7 mouse cellular contexts compared by ENCODE assay signal in genomic region chr8:84414918-84415317, GRCm38 (mm10). TPM values are rescaled to one million over a fixed set of nuclear protein-coding genes. Genes with fewer than 3 reads are reported as not detected.
A peak's percentile ranks its signal among the peaks of the same experiment; 100 is the strongest.
DNase-seq lines count a peak whose midpoint lies in the region; ATAC-seq and TF ChIP-seq lines count a peak whose summit lies in the region.

No protein-coding gene starts in this region.

- under 1% methylated on average over 20 of the region's 20 CpGs for WGBS in lung, embryonic 15.5 days
- 0% methylated on average over 20 of the region's 20 CpGs for WGBS in forebrain, embryonic 13.5 days
- 0% methylated on average over 20 of the region's 20 CpGs for WGBS in limb, embryonic 12.5 days
- WGBS in olfactory bulb, adult 2 months = under 1% methylated on average over 20 of the region's 20 CpGs

- H3K27me3 ChIP-seq in lung, embryonic 15.5 days = peaks cover 65% of the 10 kb centered on the region
- H3K27me3 ChIP-seq in forebrain, embryonic 13.5 days = peaks cover 9% of the 10 kb centered on the region; the same call in 1 of the 2 replicates
- peaks cover 88% of the 10 kb centered on the region for H3K27me3 ChIP-seq in limb, embryonic 12.5 days

- peaks cover 14% of the 10 kb centered on the region for H3K4me1 ChIP-seq in lung, embryonic 15.5 days
- peaks cover 25% of the 10 kb centered on the region for H3K4me1 ChIP-seq in forebrain, embryonic 13.5 days
- peaks cover 16% of the 10 kb centered on the region for H3K4me1 ChIP-seq in limb, embryonic 12.5 days (replicated peaks)
- peaks cover 25% of the 10 kb centered on the region for H3K4me1 ChIP-seq in olfactory bulb, adult 2 months (ENCODE audit: control insufficient read depth, insufficient read depth, low read length)

- H3K27ac ChIP-seq in lung, embryonic 15.5 days = no peak overlapping the region
- peak overlapping the region; percentile 88 for H3K27ac ChIP-seq in forebrain, embryonic 13.5 days
- no peak overlapping the region for H3K27ac ChIP-seq in limb, embryonic 12.5 days
- H3K27ac ChIP-seq in olfactory bulb, adult 2 months (ENCODE audit: insufficient read depth, low read depth, low read length) = peak overlapping the region; percentile 38

- no peak for TF ChIP-seq CTCF in olfactory bulb, adult 2 months (IDR thresholded peaks at IDR 0.05; ENCODE audit: insufficient read depth, low read depth, low read length)

- no peak for ATAC-seq in lung, embryonic 15.5 days (ENCODE audit: borderline replicate concordance, extremely low read depth, low FRiP score, low TSS enrichment)
- ATAC-seq in forebrain, embryonic 13.5 days = no peak
- ATAC-seq in limb, embryonic 12.5 days (ENCODE audit: insufficient number of reproducible peaks, insufficient read depth, low FRiP score, low TSS enrichment, low read depth) = no peak

- H3K9ac ChIP-seq in lung, embryonic 15.5 days = peak overlapping the region; percentile 38; the same call in 1 of the 2 replicates
- H3K9ac ChIP-seq in forebrain, embryonic 13.5 days = peak overlapping the region; percentile 81
- H3K9ac ChIP-seq in limb, embryonic 12.5 days (replicated peaks) = peak overlapping the region; percentile 58; the same call in 1 of the 2 replicates

- no peaks in the 10 kb centered on the region for H3K36me3 ChIP-seq in lung, embryonic 15.5 days
- no peaks in the 10 kb centered on the region for H3K36me3 ChIP-seq in forebrain, embryonic 13.5 days (ENCODE audit: poor library complexity, severe bottlenecking)
- H3K36me3 ChIP-seq in limb, embryonic 12.5 days = no peaks in the 10 kb centered on the region

- H3K4me2 ChIP-seq in lung, embryonic 15.5 days = peak overlapping the region; percentile 98
- peak overlapping the region; percentile 87 for H3K4me2 ChIP-seq in forebrain, embryonic 13.5 days
- H3K4me2 ChIP-seq in limb, embryonic 12.5 days = peak overlapping the region; percentile 98

- peak overlapping the region; percentile 56 for H3K4me3 ChIP-seq in lung, embryonic 15.5 days
- peak overlapping the region; percentile 54 for H3K4me3 ChIP-seq in forebrain, embryonic 13.5 days
- peak overlapping the region; percentile 59 for H3K4me3 ChIP-seq in limb, embryonic 12.5 days (replicated peaks)
- H3K4me3 ChIP-seq in olfactory bulb, adult 2 months (ENCODE audit: insufficient read depth, low read depth, low read length) = peak overlapping the region; percentile 97

- TF ChIP-seq POLR2A in olfactory bulb, adult 2 months (IDR thresholded peaks at IDR 0.05; ENCODE audit: insufficient read depth, low read depth, low read length) = no peak

- DNase-seq in lung, postnatal 25 days (ENCODE audit: low spot score) = no peak
- no peak for DNase-seq in adipocyte (ENCODE audit: low spot score)
- DNase-seq in layer of hippocampus, adult 9-11 months = no peak

- H3K9me3 ChIP-seq in lung, embryonic 15.5 days = no peaks in the 10 kb centered on the region
- peaks cover 4% of the 10 kb centered on the region; the same call in 1 of the 2 replicates for H3K9me3 ChIP-seq in forebrain, embryonic 13.5 days (replicated peaks)
- peaks cover 8% of the 10 kb centered on the region; the same call in 1 of the 2 replicates for H3K9me3 ChIP-seq in limb, embryonic 12.5 days

RNA-seq across cellular contexts. Expression of gene Cacna1a, which starts 26.7 kb away (rescaled TPM):
- polyA plus RNA-seq in lung, embryonic 15.5 days (2015; fragmentation: Nextera tagmentation; extraction: Ambion mirVana) = 2.1 and 2.4 TPM in 2 replicates
- 9.7 and 9.8 TPM in 2 replicates for polyA plus RNA-seq in forebrain, embryonic 13.5 days (2015; fragmentation: Nextera tagmentation; extraction: Ambion mirVana)
- polyA plus RNA-seq in limb, embryonic 12.5 days (2016; fragmentation: Nextera tagmentation; extraction: Ambion mirVana) = 8.0 and 11.9 TPM in 2 replicates
- not detected in 2 replicates for polyA plus RNA-seq in olfactory bulb, adult 2 months (2012; ENCODE audit: insufficient read depth, insufficient read length, low replicate concordance, missing spikeins)

Comparison
In these comparisons a context has a peak if more than half of its experiments do, and no peak if none do; other contexts are left out.
1. H3K27ac ChIP-seq: peak in forebrain, embryonic 13.5 days (single experiment) and olfactory bulb, adult 2 months (single experiment); none in lung, embryonic 15.5 days (single experiment) and limb, embryonic 12.5 days (single experiment).
2. Peak in every context shown above with its lines, with median percentiles within 50 percentile points of each other: H3K4me2 ChIP-seq, H3K4me3 ChIP-seq and H3K9ac ChIP-seq.